Mouse (Mus musculus): Measurements from ENCODE around the gene Siglecf. TPM values are rescaled to one million over a fixed set of nuclear protein-coding genes. Genes with fewer than 3 reads are reported as not detected.

The Siglecf gene
- polyA plus RNA-seq, 1 experiment from 2014 or later, result 0.46 TPM

DNA sequence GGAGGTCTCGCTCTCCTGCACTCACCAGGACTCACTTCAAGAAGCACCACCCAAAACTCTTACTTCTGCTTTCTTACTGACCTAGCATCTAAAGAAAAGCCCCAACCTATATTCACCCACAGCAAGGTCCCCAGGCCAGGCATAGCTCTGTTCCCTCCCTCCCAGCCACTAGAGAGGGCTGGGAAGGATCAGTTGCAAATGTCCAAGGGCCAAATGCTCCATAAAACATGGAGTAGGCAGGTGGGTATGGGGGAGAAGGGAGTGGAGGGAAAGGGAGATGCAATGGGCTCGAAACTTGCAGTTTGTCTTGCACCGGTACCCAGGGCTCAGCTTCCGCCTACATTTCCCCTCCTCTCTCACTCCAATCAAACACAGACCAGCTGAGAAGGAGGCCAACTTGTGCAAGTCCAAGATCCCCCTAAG lies 57.0 kb downstream of the Siglecf start, which contains the start of gene Siglecg:
Gene Siglecg (plus strand): TSS at position 74 of the 423 bp plus-strand sequence.
- Histone ChIP-seq H3K9me3 (ENCODE audit: control insufficient read depth, low read length) (no peaks in the 10 kb centered on the region), H3K36me3 (ENCODE audit: control insufficient read depth, insufficient read depth, low read length) (no peaks in the 10 kb centered on the region), H3K4me3 (ENCODE audit: low read length) (no peak within 1 kb of the TSS), H3K27ac (ENCODE audit: low read length) (no peak within 1 kb of the TSS), H3K27me3 (replicated peaks; ENCODE audit: control insufficient read depth, insufficient read depth, low read length) (no peaks in the 10 kb centered on the region), H3K4me2 (ENCODE audit: low read depth, low read length) (no peak within 1 kb of the TSS), H3K4me1 (ENCODE audit: control insufficient read depth, insufficient read depth, low read length) (no peaks in the 10 kb centered on the region), H3K9ac (ENCODE audit: low read depth, low read length) (no peak within 1 kb of the TSS)
- 71% methylated on average over 4 of the region's 4 CpGs for WGBS
- ATAC-seq, result no peak

DNA sequence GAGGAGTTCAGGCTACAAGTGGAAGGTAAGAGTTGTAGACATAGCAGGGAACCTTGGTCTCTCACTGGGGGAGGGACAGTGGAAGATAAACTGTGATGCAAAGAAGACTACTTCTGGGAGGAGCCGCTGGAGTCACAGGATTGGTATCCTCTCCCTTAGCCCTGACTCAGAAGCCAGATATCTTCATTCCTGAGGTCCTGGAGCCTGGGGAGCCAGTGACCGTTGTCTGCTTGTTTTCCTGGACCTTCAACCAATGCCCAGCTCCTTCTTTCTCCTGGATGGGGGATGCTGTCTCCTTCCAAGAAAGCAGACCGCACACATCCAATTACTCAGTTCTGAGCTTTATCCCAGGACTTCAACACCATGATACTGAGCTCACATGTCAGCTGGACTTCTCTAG lies 57.9 kb downstream of the Siglecf start:
- H3K27ac ChIP-seq (ENCODE audit: low read length), result no peak overlapping the region
- H3K4me1 ChIP-seq (ENCODE audit: control insufficient read depth, insufficient read depth, low read length), result no peaks in the 10 kb centered on the region
- ATAC-seq, result no peak
- H3K9me3 ChIP-seq (ENCODE audit: control insufficient read depth, low read length), result no peaks in the 10 kb centered on the region
- no peaks in the 10 kb centered on the region for H3K36me3 ChIP-seq (ENCODE audit: control insufficient read depth, insufficient read depth, low read length)
- no peak overlapping the region for H3K4me3 ChIP-seq (ENCODE audit: low read length)
- H3K9ac ChIP-seq (ENCODE audit: low read depth, low read length), result no peak overlapping the region
- no peak overlapping the region for H3K4me2 ChIP-seq (ENCODE audit: low read depth, low read length)
- WGBS, result 83% methylated on average over 3 of the region's 3 CpGs
- H3K27me3 ChIP-seq (replicated peaks; ENCODE audit: control insufficient read depth, insufficient read depth, low read length), result no peaks in the 10 kb centered on the region

Other genes with a start within 250 kb of the Siglecf start
- gene Zfp936, start 237.1 kb upstream of the Siglecf start, polyA plus RNA-seq (2015; fragmentation: Nextera tagmentation; extraction: Ambion mirVana), result not detected in 2 replicates
- gene Zfp715, start 38.0 kb upstream of the Siglecf start, polyA plus RNA-seq (2015; fragmentation: Nextera tagmentation; extraction: Ambion mirVana), result 8.2 and 8.7 TPM in 2 replicates
- gene Siglecg, start 56.9 kb downstream of the Siglecf start, polyA plus RNA-seq (2015; fragmentation: Nextera tagmentation; extraction: Ambion mirVana), result 0.27 and 0.39 TPM in 2 replicates
- 0.26 and 0.61 TPM in 2 replicates for gene Lim2, start 76.3 kb downstream of the Siglecf start, polyA plus RNA-seq (2015; fragmentation: Nextera tagmentation; extraction: Ambion mirVana)
- 4.1 and 4.3 TPM in 2 replicates for gene Nkg7, start 85.7 kb downstream of the Siglecf start, polyA plus RNA-seq (2015; fragmentation: Nextera tagmentation; extraction: Ambion mirVana)
- gene Cldnd2, start 89.4 kb downstream of the Siglecf start, polyA plus RNA-seq (2015; fragmentation: Nextera tagmentation; extraction: Ambion mirVana), result not detected in 2 replicates
- gene Etfb, start 92.7 kb downstream of the Siglecf start, polyA plus RNA-seq (2015; fragmentation: Nextera tagmentation; extraction: Ambion mirVana), result 551 and 568 TPM in 2 replicates
- gene Gm45233, start 92.8 kb downstream of the Siglecf start, polyA plus RNA-seq (2015; fragmentation: Nextera tagmentation; extraction: Ambion mirVana), result 0.20 and 0.32 TPM in 2 replicates
- gene Vsig10l, start 111.8 kb downstream of the Siglecf start, polyA plus RNA-seq (2015; fragmentation: Nextera tagmentation; extraction: Ambion mirVana), result 2.7 and 2.8 TPM in 2 replicates
- 0.33 and 0.38 TPM in 2 replicates for gene Iglon5, start 138.7 kb downstream of the Siglecf start, polyA plus RNA-seq (2015; fragmentation: Nextera tagmentation; extraction: Ambion mirVana)
- gene 4931406B18Rik, start 154.6 kb downstream of the Siglecf start, polyA plus RNA-seq (2015; fragmentation: Nextera tagmentation; extraction: Ambion mirVana), result not detected in 2 replicates
- gene Cd33, start 193.1 kb downstream of the Siglecf start, polyA plus RNA-seq (2015; fragmentation: Nextera tagmentation; extraction: Ambion mirVana), result 2.3 TPM in 2 replicates
- 2.2 and 2.4 TPM in 2 replicates for gene Zfp658, start 210.9 kb downstream of the Siglecf start, polyA plus RNA-seq (2015; fragmentation: Nextera tagmentation; extraction: Ambion mirVana)
- 7.5 and 8.3 TPM in 2 replicates for gene Zfp719, start 228.3 kb downstream of the Siglecf start, polyA plus RNA-seq (2015; fragmentation: Nextera tagmentation; extraction: Ambion mirVana)